In the genomic region with DNA sequence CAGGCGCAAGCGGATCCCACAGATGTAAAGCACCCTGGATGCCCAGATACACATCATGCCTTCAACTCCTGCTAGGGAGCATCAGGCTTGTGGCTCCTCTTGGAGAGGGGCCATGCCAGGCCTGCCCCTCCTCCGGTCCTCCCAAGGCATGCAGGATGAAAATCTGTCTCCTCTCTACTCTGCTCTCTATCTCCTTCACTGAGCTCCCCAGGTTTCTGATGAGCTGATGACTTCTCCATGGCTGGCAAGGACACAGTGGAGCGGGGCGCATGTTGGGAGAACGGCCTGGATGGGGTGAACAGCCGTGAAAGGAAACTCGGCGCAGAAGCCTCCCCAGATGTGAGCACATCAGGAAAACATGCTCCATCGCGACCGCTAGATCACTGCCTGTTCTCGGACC, we compare ENCODE assay signal across 12 mouse cellular contexts.
"Had no signal": no experiment of that assay in that cellular context is flagged by ENCODE, and none has a peak within 500 bp of the region (broad histone marks: within the 10 kb centered on the region; RNA-seq: fewer than 3 reads in every experiment).

No protein-coding gene starts in this region.

- ATAC-seq: liver, embryonic 12.5 days; midbrain, embryonic 13.5 days had no signal

- H3K4me1 ChIP-seq: liver, embryonic 12.5 days; lung, embryonic 15.5 days; megakaryocyte, embryonic 14.5 days; stomach, embryonic 15.5 days had no signal

- H3K27me3 ChIP-seq: limb, embryonic 15.5 days; liver, embryonic 12.5 days; lung, embryonic 15.5 days; megakaryocyte, embryonic 14.5 days; midbrain, embryonic 13.5 days; stomach, embryonic 15.5 days had no signal

- DNase-seq: kidney, adult 11 months; kidney, postnatal 10 days; lung, postnatal 14 days; right cerebral cortex, postnatal 14 days; thymus, postnatal 36 days had no signal

- H3K9me3 ChIP-seq: limb, embryonic 15.5 days; liver, embryonic 12.5 days; lung, embryonic 15.5 days; midbrain, embryonic 13.5 days; stomach, embryonic 15.5 days had no signal

- H3K9ac ChIP-seq: limb, embryonic 15.5 days; liver, embryonic 12.5 days; lung, embryonic 15.5 days; midbrain, embryonic 13.5 days; stomach, embryonic 15.5 days had no signal

- H3K4me3 ChIP-seq: limb, embryonic 15.5 days; liver, embryonic 12.5 days; lung, embryonic 15.5 days; megakaryocyte, embryonic 14.5 days; midbrain, embryonic 13.5 days; stomach, embryonic 15.5 days had no signal

- H3K36me3 ChIP-seq: limb, embryonic 15.5 days; liver, embryonic 12.5 days; lung, embryonic 15.5 days; midbrain, embryonic 13.5 days; stomach, embryonic 15.5 days had no signal

- H3K27ac ChIP-seq: liver, embryonic 12.5 days; lung, embryonic 15.5 days; macrophage; midbrain, embryonic 13.5 days; stomach, embryonic 15.5 days had no signal

- H3K4me2 ChIP-seq: limb, embryonic 15.5 days; liver, embryonic 12.5 days; lung, embryonic 15.5 days; midbrain, embryonic 13.5 days; stomach, embryonic 15.5 days had no signal
